ENCODE assay signal across 22 mouse cellular contexts in the genomic region with DNA sequence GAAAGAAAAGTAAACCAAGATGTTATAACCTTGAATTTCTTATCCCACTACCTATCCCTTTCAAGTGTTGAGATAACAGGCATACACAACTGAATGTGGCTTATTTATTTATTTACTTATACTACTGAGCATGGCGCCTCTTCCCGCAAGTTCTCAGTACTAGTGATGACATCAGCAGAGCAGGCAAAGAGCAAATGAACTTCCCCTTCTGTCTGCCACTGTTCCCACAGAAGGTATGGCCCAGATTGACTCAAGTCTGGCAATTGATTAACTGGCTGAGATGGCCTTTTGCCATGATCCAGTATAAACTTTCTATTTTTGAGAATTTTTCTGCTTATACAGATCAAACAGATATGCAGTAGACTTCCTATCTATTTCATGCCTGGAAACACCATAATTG. TPM values are rescaled to one million over a fixed set of nuclear protein-coding genes. Genes with fewer than 3 reads are reported as not detected.
DNase-seq lines count a peak whose midpoint lies in the region; ATAC-seq and TF ChIP-seq lines count a peak whose summit lies in the region.
"Had no signal": no experiment of that assay in that cellular context is flagged by ENCODE, and none has a peak within 500 bp of the region (broad histone marks: within the 10 kb centered on the region; RNA-seq: fewer than 3 reads in every experiment).

No protein-coding gene starts in this region.

- peak; percentile 63 for ATAC-seq in megakaryocyte progenitor cell, adult 5-6 weeks (replicated peaks; ENCODE audit: poor library complexity)
- ATAC-seq: forebrain, embryonic 14.5 days had no signal

- 22% methylated on average over 2 of the region's 2 CpGs for WGBS in liver, adult 2 months

- no peak overlapping the region for H3K9ac ChIP-seq in liver, adult 2 months (ENCODE audit: low read depth, low read length)
- H3K9ac ChIP-seq: embryonic facial prominence, embryonic 15.5 days; heart, embryonic 13.5 days; hindbrain, embryonic 15.5 days had no signal

- no peak for TF ChIP-seq POLR2A in liver, adult 2 months (IDR thresholded peaks at IDR 0.05; ENCODE audit: extremely low read depth, insufficient read depth, low read length)

- no peaks in the 10 kb centered on the region for H3K36me3 ChIP-seq in liver, adult 2 months (ENCODE audit: control insufficient read depth, insufficient read depth, low read length)
- H3K36me3 ChIP-seq: embryonic facial prominence, embryonic 15.5 days; forebrain, embryonic 10.5 days; heart, embryonic 13.5 days; hindbrain, embryonic 15.5 days had no signal

- H3K4me3 ChIP-seq in liver, adult 2 months (ENCODE audit: insufficient read depth, low read depth, low read length) = no peak overlapping the region
- H3K4me3 ChIP-seq: embryonic facial prominence, embryonic 15.5 days; erythroblast, embryonic 14.5 days; forebrain, embryonic 10.5 days; gastrocnemius, adult 2 months; heart, embryonic 13.5 days; hindbrain, embryonic 15.5 days had no signal

- TF ChIP-seq CTCF in liver, adult 2 months (IDR thresholded peaks at IDR 0.05; ENCODE audit: low read depth, low read length) = no peak

- peak; percentile 35 for DNase-seq in liver, adult 2 months (ENCODE audit: extremely low read depth, low read depth, low spot score)
- DNase-seq in liver = no peak
- DNase-seq in 416B (ENCODE audit: low read depth) = peak; percentile 51
- DNase-seq in MEL-GATA-1-ER (ENCODE audit: extremely low read depth, low read depth) = peak; percentile 26
- DNase-seq in thymus, postnatal 25 days = no peak
- DNase-seq in cerebellum, postnatal 4 days (ENCODE audit: low spot score in 2 of 2) = no peak
- DNase-seq: adrenal gland, postnatal 10 days; cerebellum, adult 11 months; cerebellum, adult 8-10 months; cerebellum, postnatal 25 days; embryo, embryonic 11 days; gastrocnemius, adult 2 months; gastrocnemius, postnatal 25 days; heart, adult 11 months; heart, postnatal 36 days had no signal

- H3K79me2 ChIP-seq in liver, adult 2 months (ENCODE audit: control insufficient read depth, insufficient read depth, low read length) = no peaks in the 10 kb centered on the region

- H3K27me3 ChIP-seq in liver, adult 2 months (ENCODE audit: control insufficient read depth, insufficient read depth, low read length) = no peaks in the 10 kb centered on the region
- H3K27me3 ChIP-seq: embryonic facial prominence, embryonic 15.5 days; hindbrain, embryonic 15.5 days had no signal

- H3K27ac ChIP-seq in liver, adult 2 months (replicated peaks; ENCODE audit: insufficient read depth, low read depth, low read length) = no peak overlapping the region
- H3K27ac ChIP-seq: embryonic facial prominence, embryonic 15.5 days; forebrain, embryonic 10.5 days; gastrocnemius, adult 2 months; heart, embryonic 13.5 days; hindbrain, embryonic 15.5 days had no signal

- no peaks in the 10 kb centered on the region for H3K4me1 ChIP-seq in liver, adult 2 months (ENCODE audit: control insufficient read depth, insufficient read depth, low read length)
- H3K4me1 ChIP-seq: embryonic facial prominence, embryonic 15.5 days; heart, embryonic 13.5 days; hindbrain, embryonic 15.5 days had no signal

RNA-seq across cellular contexts. Expression of gene Ift88, which starts 6.7 kb away (rescaled TPM):
- 4.8 and 6.0 TPM in 2 replicates for total RNA-seq in liver, adult 2 months (2014; rRNA removed)
- polyA plus RNA-seq in liver, adult 2 months (2012; rRNA removed) = 2.1 and 2.5 TPM in 2 replicates
- 6.9 and 8.6 TPM in 2 replicates for total RNA-seq in megakaryocyte progenitor cell, adult 5-6 weeks (2015)
- total RNA-seq in megakaryocyte progenitor cell, adult 5-6 weeks (2017) = 6.6 and 15.0 TPM in 2 replicates
- polyA plus RNA-seq: erythroblast, embryonic 14.5 days had no signal

RNA-seq across cellular contexts. Expression of gene Cryl1, which starts 18.9 kb away (rescaled TPM):
- total RNA-seq in liver, adult 2 months (2014; rRNA removed) = 33.0 and 46.4 TPM in 2 replicates
- 27.0 and 34.9 TPM in 2 replicates for polyA plus RNA-seq in liver, adult 2 months (2012; rRNA removed)
- 21.8 and 22.8 TPM in 2 replicates for total RNA-seq in megakaryocyte progenitor cell, adult 5-6 weeks (2015)
- total RNA-seq in megakaryocyte progenitor cell, adult 5-6 weeks (2017) = 18.2 and 23.0 TPM in 2 replicates

Comparison
In these comparisons a context has a peak if more than half of its experiments do, and no peak if none do; other contexts are left out.
1. DNase-seq: peak in liver, adult 2 months (single experiment), 416B (single experiment) and MEL-GATA-1-ER (single experiment); none in liver (single experiment), thymus, postnatal 25 days (single experiment) and cerebellum, postnatal 4 days (0 of 2).